Mouse (Mus musculus): Measurements from ENCODE around the gene Muc5b.

GRCm38 (mm10) chr7:141901825-141902224 lies 63.0 kb downstream of the Muc5b start:
- no peak for TF ChIP-seq CTCF (IDR thresholded peaks at IDR 0.05; ENCODE audit: control insufficient read depth, insufficient read depth, insufficient read length)
- TF ChIP-seq USF1 (IDR thresholded peaks at IDR 0.05; ENCODE audit: low read depth), result no peak
